Mouse (Mus musculus): ENCODE measurements around the gene Lce3f.
A peak's percentile ranks its signal among the peaks of the same experiment; 100 is the strongest.

Gene Lce3f

DNA sequence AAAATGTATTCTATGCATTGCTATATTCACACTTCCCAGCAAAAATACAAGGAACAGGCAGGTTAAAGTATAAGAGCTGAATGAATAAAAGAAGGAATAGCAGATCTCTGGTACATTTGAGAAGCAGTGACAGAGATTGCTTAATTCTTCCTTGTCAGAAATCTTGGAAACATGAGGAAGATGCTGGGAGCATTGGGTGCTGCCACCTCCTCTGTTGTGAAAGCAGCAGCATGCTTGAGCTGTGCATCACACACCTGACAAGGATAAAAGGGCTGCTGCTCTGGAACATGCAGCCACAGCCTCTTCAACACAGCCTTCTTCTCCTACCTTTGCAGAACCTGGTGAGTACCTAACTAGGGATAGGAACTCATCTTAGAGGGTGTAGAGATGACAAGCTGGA is at the start of gene Lce3f:
Gene Lce3f, plus strand, starts transcription at position 301 of the 400 bp plus-strand sequence.
- DNase-seq (ENCODE audit: low read depth, low spot score): no peak

DNA sequence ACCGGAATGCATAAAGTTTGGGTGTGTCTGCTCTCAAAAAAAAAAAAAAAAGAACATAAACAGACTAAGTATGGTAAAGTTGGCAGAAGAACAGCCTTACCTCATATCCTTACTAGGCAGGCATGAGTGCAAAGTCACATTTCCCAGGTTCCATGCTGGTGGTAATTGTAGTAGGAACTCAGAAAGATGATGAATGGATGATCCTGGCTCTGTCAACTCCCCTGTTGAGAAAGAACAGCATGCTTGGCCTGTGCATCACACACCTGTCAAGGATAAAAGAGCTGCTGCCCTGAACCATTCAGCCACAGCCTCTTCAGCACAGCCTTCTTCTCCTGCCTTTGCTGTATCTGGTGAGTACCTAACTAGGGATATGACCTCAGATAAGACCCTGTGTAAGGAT is 47.8 kb upstream of the Lce3f start, which contains the start of gene Lce3c:
Gene Lce3c, plus strand, starts transcription at position 301 of the 400 bp plus-strand sequence.
- DNase-seq (ENCODE audit: low read depth, low spot score): no peak

DNA sequence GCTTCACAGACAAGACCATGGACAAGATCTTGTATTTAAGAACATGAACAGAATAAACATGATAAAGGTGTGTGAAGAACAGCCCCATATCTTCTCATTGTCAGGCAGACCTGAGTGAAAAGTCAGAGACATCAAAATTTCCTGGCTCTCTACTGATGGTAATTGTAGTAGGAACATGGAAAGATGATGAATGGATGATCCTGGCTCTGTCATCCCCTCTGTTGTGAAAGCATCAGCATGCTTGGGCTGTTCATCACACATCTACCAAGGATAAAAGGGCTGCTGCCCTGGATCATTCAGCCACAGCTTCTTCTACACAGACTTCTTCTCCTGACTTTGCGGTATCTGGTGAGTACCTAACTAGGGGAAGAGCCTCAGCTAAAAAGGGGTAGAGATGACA is 34.9 kb upstream of the Lce3f start, which contains the start of gene Lce3d:
Gene Lce3d, plus strand, starts transcription at position 301 of the 400 bp plus-strand sequence.
- DNase-seq (ENCODE audit: low read depth, low spot score): no peak

DNA sequence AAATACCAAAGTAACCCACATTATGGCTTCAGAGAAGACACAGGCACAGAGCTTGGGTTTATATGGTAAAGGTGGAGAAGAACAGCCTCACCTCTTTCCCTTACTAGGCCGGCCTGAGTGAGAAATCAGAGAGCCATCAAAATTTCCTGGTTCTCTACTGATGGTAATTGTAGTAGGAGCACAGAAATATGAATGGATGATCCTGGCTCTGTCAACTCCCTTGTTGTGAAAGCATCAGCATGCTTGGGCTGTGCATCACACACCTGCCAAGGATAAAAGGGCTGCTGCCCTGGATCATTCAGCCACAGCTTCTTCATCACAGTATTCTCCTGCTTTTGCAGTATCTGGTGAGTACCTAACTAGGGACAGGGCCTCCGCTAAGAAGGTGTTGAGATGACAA is 25.3 kb upstream of the Lce3f start, which contains the start of gene Lce3e:
Gene Lce3e, plus strand, starts transcription at position 301 of the 400 bp plus-strand sequence.
- no peak for DNase-seq (ENCODE audit: low read depth, low spot score)

DNA sequence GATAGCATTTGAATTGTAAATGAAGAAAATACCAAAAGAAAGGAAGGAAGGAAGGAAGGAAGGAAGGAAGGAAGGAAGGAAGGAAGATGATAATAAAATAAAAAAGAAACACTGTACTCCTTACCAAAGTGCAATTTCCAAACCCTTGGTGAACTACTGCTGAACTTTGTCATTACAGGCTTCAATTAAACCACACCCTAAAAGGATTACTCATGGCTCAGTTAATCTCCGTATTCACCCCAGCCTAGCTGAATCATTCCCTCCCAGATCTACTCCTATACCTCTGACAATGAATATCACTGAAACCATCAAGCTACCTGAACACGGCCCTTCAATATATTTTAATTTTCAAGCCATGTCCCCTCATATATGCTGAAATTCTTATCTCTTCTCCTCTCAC is 13.5 kb upstream of the Lce3f start:
- DNase-seq (ENCODE audit: low read depth, low spot score): no peak

DNA sequence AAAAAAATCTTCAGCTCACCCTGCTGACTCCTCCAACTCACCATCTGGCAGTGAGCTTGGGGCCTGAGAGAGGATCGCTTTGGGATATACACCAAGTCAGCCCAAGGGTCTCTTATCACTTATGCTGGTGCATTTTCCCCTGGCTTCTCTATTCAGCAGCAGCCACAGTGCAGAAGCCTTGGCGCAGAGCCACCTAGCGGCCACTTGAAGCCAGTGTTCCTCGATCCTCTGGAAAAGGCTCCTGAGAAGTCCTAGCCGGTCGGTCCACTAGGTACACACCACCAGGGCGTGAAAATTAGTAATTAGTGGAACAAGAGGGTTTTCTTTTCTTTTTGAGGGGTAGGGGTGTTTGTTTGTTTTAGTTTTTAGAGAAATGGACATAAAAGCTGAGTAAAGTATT is 6.7 kb downstream of the Lce3f start:
- peak; percentile 20 for DNase-seq (ENCODE audit: low read depth, low spot score)

DNA sequence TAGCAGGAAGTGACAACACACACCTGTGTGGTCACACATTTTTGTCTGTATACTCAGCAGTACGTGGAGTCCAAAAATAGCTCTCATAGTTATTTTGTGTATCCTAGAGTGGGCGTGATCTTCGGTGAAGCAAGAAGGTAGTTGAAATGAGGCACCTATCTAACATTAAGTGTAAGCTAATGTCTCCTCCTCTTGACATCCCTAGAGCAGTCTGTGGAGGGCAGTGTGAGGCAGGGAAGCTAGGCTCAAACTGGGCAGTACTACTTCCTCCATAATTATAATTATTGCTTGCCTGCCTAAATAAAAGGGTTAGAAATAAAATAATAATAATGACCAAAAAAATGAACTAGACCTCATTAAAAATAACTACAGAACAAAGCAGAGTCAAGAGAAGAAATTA is 8.6 kb downstream of the Lce3f start:
- DNase-seq (ENCODE audit: low read depth, low spot score): no peak

DNA sequence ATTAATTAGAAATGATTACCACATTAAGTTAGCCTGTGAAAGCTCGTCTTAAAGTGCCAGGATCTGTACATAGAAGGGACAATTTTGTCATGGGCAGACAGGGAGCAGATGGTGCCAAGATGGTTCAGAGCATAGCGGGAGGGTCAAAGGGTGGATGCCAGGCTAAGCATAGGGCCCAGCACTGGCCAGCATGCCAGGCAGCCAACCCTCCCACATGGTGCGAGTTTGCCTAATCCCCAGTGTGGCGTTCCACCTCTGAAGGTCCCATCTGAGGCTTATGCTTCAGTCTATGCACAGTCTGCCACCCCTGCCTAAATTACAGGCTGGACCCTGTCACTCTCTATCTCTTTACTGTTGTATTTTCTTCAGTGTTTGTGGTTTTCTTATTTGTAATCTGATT is 10.8 kb downstream of the Lce3f start:
- no peak for DNase-seq (ENCODE audit: low read depth, low spot score)

DNA sequence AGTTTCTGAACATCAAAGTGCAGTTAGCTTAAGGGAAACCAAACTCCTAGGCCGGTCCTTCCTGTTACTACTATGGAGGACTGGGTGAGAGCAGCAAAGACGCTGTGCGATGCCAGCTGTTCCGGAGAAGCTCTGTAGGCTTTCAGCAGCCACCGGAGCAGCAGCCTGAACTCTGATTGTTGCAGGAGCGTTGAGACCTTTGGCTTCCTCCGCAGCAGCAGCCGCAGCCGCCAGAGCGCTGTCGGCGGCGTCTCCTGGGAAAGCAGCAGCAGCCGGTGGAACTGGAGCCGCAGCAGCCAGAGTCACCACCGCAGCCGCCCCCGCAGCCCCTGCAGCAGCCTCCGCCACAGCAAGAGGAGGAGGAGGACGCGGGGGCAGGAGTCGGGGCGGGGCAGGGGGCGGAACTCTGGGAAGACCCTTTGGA is 22.4 kb downstream of the Lce3f start:
- DNase-seq (ENCODE audit: low read depth, low spot score): peak; percentile 5

DNA sequence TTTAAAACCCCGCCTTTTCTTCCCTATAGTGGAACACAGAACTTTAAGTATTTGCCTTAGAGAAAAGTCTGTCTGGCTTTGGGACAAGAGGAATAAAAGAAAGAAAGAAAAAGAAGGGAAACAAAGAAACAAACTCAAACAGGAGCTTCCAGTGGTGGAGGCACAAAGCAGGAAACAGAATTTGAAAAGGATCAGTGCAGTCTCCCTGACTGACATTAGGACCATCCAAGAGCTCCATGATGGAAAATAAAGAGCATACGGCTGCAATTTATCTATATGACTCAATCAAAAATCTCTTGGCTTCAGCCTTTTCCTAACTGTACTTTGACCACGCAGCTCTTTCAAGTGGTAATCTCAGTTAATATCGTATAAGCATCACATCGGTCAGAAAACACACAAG is 22.8 kb downstream of the Lce3f start:
- DNase-seq (ENCODE audit: low read depth, low spot score): no peak

DNA sequence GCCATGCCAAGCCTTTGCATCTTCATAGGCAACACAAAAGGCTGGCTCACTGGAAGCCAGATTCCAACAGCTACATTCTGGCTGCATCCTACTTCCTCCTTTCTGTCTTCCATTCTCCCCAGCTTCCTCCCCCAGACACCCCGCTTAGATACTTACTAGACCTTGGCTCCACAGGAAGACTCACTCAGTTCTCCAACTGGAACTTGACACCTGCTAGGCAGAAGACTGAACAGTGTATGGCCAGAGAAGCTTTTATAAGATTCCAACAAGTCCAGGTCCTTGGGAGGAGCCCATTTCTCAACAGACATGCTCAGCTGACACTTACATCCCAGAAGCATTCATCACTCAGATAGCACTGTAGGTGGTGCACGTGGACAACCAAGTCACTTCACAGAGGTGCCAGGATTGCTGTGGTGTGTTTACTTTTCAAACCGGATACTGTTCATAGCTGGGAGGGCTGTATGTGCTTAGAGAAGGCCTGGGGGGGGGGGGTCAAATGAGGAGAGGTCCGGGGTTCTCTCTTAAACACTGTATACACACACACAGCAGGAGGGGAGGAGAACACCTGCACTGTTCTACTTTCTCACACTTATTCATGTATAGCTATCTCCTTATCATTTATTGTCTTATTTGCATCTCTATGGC is 23.6 kb downstream of the Lce3f start, which contains the start of gene Crct1:
Gene Crct1, minus strand, starts transcription at position 228 of the 645 bp plus-strand sequence.
- DNase-seq (ENCODE audit: low read depth, low spot score): no peak

DNA sequence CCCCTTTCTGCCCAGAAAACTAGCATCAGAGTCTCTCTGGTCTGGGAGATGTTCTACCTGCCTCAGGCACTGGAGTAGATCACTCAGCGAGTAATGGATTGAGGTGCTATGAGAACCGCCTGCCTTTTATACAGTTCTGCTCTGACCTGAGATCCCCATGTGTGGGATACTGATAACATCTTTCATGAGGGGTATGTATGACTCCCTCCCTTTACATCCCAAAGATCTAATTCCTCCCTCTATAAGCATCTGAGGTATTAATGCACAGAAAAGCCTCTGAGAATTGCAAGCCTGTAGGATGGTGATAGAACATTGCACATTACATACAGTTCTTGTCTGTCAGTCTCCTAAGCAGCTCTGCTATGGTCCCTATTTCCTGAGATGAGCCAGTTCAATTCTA is 26.9 kb downstream of the Lce3f start, which contains the start of gene Lce1m:
Gene Lce1m, minus strand, starts transcription at position 101 of the 400 bp plus-strand sequence.
- DNase-seq (ENCODE audit: low read depth, low spot score): no peak

DNA sequence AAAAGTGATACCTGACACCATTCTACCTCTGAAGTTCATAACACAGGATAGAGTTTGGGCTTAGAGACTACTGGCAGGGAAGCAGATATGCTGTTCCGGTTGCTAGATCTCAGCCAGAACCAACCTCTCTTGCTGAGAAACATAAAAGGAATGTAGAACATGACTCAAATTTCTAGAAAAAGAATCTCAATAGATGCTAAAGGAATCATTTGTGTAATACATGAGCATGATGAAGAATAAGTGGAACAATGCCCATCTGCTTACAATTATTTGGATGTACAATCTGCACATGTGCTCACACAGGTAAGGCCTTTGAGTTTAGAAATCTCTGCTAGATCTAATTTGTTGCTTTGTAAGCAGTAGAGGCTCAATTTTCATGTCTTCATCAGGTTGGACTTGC is 29.1 kb downstream of the Lce3f start:
- no peak for DNase-seq (ENCODE audit: low read depth, low spot score)

DNA sequence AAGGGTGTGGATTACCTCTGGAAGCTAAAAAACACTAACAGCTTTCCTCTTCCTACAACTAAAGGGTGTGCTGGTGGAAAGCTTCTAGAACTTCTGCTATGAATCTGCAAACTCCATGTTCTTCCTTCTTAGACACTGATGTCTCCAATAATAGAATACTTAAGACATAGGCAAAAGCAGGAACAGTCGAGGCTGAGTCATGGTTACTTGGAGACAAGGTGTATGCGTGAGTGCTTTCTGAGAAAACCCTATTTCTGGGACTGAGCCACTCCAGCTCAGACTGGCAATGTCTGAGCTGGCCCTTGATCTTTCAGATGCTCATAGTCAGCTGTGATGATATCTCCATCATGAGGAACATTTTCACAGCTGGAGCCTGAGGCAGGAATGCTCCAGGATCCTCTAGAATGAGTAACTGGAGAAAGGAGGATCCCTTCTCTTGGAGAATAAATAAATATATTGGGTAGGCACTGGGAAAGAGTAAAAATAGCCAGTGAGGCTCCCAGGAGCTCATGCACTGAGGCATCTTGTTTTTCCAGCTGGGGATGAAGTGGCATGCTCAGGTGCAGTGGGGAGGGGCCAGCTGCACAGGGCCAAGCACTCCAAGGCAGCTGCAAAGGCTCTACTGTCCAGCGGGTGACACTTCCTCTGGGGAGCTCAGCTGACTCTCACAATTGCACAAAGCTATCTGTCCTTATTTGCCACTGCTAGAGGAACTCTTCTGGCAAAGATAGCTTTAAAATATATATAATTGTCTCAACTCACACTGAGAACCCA is 31.6 kb downstream of the Lce3f start:
- DNase-seq (ENCODE audit: low read depth, low spot score): no peak

DNA sequence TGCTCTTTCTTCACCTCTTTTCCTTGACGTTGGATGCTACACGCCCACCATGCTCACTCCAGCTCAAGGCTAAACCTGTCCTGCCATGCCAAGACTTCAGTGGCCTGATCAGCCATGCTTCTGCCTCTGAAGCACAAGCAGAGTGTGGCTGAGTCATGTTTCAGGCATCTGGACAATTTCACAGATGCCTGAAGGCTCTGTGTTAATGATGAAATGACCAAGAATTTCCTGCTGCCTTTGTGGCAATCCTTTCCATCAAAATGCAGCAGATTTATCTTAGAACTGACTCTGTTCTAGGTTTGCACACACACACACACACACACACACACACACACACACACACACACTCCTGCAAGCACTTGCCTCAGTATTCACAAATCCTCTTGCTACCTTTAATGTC is 33.5 kb downstream of the Lce3f start:
- DNase-seq (ENCODE audit: low read depth, low spot score): no peak

DNA sequence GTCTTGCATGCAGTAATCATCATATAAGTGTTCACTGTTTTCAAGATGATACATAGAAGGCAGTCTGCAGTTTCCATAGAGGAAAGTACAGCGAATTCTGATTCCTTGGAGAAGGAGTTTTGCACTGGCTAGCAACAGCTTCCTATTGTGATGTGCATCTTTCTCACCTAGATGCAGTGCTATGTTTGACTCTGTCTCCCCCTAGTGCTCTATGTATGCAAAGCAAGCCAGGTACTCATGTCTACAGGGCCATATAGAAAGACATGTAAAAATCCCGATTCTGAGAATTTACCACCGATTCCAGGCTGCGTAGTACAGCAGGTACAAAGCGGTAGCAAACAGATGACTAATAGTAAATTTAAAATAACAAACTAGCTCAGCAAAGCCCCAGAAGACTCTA is 39.4 kb downstream of the Lce3f start:
- peak; percentile 34 for DNase-seq (ENCODE audit: low read depth, low spot score)

All from retina, postnatal 7 days (tissue).